Mouse (Mus musculus) C2C12 (cell line): ENCODE measurements around the gene Edar.

ENCODE experiments used
- CEBPB ChIP-seq: IDR thresholded peaks from one replicate; pipeline ENCODE4 v1.6.1; 2011; ENCODE audit warnings: low read depth, mild to moderate bottlenecking, control low read depth, moderate library complexity
- CTCF ChIP-seq: IDR thresholded peaks from one replicate; pipeline ENCODE4 v1.5.1; 2011; ENCODE audit not compliant: control insufficient read depth, insufficient read depth, insufficient read length
- FOSL1 ChIP-seq: IDR thresholded peaks from one replicate; pipeline ENCODE4 v1.8.0; 2011; ENCODE audit warnings: mild to moderate bottlenecking, low read length; ENCODE audit not compliant: poor library complexity, insufficient read depth, severe bottlenecking

DNA sequence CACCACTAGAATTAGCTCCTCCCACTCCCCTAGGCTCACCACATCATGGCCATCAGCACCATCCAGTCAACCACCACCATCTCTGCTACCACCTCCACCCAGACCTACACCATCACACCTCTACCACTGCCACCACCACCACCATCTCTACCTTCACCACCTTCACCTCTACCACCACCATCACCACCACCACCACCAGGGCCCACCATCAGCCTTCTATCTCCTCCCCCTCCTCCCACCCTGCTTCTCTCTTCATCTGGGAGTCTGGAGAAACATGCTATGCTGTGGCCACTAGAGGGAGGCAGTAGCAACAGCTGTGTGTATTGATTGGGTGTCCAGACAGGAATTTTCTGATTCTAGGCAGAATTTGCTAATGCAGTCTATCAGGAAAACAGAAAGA, 47.9 kb downstream of the Edar start:
- TF ChIP-seq FOSL1 (no peak), CTCF (no peak), CEBPB (no peak)
